Mouse (Mus musculus): ENCODE data around the gene Tmem51. TPM values are rescaled to one million over a fixed set of nuclear protein-coding genes. Genes with fewer than 3 reads are reported as not detected.

The Tmem51 gene
- polyA plus RNA-seq, 1 experiment from 2014 or later = 79.0 TPM

DNA sequence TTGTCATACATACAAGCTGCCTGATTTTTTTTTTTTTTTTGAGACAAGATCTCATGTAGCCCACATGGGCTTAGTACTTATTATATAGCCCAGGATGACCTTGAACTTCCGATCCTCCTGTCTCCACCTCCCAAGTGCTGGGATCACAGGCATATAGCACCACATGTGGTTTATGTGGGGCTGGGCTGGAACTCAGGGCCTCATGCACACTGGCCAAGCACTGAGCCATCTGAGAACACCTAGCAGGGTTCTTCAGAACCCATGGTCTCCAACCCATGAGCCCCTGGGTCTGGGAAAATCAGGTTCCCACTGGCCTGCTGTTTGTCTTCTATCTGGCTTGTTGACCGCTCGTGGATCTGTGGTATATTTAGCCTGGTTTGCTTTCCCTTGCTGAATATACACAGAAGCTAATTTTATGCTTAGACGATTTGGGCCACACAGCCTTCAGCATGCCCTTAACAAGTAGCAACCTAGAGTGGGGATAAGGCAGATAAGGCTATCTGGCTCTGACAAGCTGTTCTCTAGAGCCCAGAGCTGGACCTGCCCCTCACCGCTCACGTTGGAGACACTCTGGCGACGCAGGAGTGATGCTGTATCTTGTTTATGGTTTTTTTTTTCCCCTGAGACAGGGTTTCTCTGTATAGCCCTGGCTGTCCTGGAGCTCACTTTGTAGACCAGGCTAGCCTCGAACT, 44.3 kb downstream of the Tmem51 start:
- Histone ChIP-seq H3K4me1 (replicated peaks; ENCODE audit: control insufficient read depth, insufficient read depth) (0 out of 2 replicates have a peak, but pooled peaks cover 1% of the 10 kb centered on the region), H3K4me3 (ENCODE audit: low read depth, low read length) (no peak overlapping the region), H3K4me2 (replicated peaks; ENCODE audit: low read depth) (no peak overlapping the region), H3K27ac (replicated peaks) (no peak overlapping the region), H3K27me3 (ENCODE audit: control insufficient read depth, insufficient read depth, low read length) (no peaks in the 10 kb centered on the region), H3K9ac (ENCODE audit: low read length) (no peak overlapping the region), H3K36me3 (ENCODE audit: control insufficient read depth, insufficient read depth, low read length) (0 out of 2 replicates have a peak, but pooled peaks cover 2% of the 10 kb centered on the region), H3K9me3 (ENCODE audit: control insufficient read depth, low read length) (no peaks in the 10 kb centered on the region)
- DNase-seq (ENCODE audit: low spot score) (no peak), ATAC-seq (ENCODE audit: low FRiP score, low TSS enrichment) (no peak)
- TF ChIP-seq CTCF (IDR thresholded peaks at IDR 0.05; ENCODE audit: low read depth) = no peak
- 72% methylated on average over 9 of the region's 9 CpGs for WGBS

DNA sequence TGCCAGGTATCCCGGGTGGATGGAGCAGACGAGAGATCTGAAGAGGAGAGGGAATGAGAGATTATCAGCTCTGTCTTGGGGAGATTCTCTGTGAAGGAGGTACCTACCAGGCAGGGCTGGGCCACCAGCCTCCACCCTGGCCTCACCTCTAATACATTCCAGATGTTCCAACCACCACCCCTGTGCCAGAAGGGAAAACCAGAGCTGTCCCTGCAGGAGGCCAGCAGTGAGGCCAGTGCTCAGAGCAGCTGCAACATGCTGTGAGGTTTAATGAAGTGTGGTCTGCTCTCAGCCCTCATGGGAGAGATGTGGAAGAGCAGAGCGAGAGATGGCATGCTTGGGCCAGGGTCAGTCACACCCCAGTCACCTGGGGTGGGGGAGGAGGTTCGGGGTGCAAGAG, 46.2 kb downstream of the Tmem51 start:
- TF ChIP-seq CTCF (IDR thresholded peaks at IDR 0.05; ENCODE audit: low read depth) = no peak
- no peak for TF ChIP-seq EP300 (optimal IDR thresholded peaks at IDR 0.05)
- 0 out of 2 replicates have a peak, but pooled peaks cover 2% of the 10 kb centered on the region for H3K36me3 ChIP-seq (ENCODE audit: control insufficient read depth, insufficient read depth, low read length)
- no peaks in the 10 kb centered on the region for H3K27me3 ChIP-seq (ENCODE audit: control insufficient read depth, insufficient read depth, low read length)
- H3K27ac ChIP-seq (replicated peaks) = no peak overlapping the region
- H3K9me3 ChIP-seq (ENCODE audit: control insufficient read depth, low read length) = no peaks in the 10 kb centered on the region
- no peaks in the 10 kb centered on the region for H3K4me1 ChIP-seq (replicated peaks; ENCODE audit: control insufficient read depth, insufficient read depth)
- no peak for DNase-seq (ENCODE audit: low spot score)
- no peak overlapping the region for H3K9ac ChIP-seq (ENCODE audit: low read length)
- no peak for ATAC-seq (ENCODE audit: low FRiP score, low TSS enrichment)
- WGBS = 73% methylated on average over 4 of the region's 4 CpGs
- no peak overlapping the region for H3K4me2 ChIP-seq (replicated peaks; ENCODE audit: low read depth)
- H3K4me3 ChIP-seq (ENCODE audit: low read depth, low read length) = no peak overlapping the region

DNA sequence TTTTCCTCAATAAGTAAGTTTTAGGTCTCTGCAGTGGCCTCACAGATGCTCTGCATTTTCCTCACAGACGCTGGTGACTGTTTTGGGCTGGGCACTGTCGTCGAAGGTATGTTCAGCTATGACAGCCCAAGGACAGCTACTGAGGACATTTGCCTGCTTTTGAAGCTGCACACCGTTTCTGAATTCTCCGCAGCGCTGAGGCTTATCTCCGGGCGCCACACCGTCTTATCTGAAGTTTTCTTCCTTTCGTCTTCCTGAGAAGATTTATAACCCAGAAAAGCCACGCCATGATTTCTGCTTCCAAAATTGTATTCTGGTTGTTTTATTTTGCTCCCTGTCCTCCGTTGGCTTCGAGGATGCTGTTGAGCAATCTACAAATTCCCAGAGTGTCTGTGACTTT, 55.6 kb downstream of the Tmem51 start:
- Histone ChIP-seq H3K9ac (ENCODE audit: low read length) (no peak overlapping the region), H3K9me3 (ENCODE audit: control insufficient read depth, low read length) (no peaks in the 10 kb centered on the region), H3K36me3 (ENCODE audit: control insufficient read depth, insufficient read depth, low read length) (0 out of 2 replicates have a peak, but pooled peaks cover 3% of the 10 kb centered on the region), H3K27ac (replicated peaks) (no peak overlapping the region), H3K4me3 (ENCODE audit: low read depth, low read length) (no peak overlapping the region), H3K27me3 (ENCODE audit: control insufficient read depth, insufficient read depth, low read length) (no peaks in the 10 kb centered on the region), H3K4me1 (replicated peaks; ENCODE audit: control insufficient read depth, insufficient read depth) (no peaks in the 10 kb centered on the region), H3K4me2 (replicated peaks; ENCODE audit: low read depth) (no peak overlapping the region)
- 46% methylated on average over 13 of the region's 13 CpGs for WGBS
- ATAC-seq (ENCODE audit: low FRiP score, low TSS enrichment) (no peak), DNase-seq (ENCODE audit: low spot score) (no peak)
- no peak for TF ChIP-seq EP300 (optimal IDR thresholded peaks at IDR 0.05)
- no peak for TF ChIP-seq CTCF (IDR thresholded peaks at IDR 0.05; ENCODE audit: low read depth)

DNA sequence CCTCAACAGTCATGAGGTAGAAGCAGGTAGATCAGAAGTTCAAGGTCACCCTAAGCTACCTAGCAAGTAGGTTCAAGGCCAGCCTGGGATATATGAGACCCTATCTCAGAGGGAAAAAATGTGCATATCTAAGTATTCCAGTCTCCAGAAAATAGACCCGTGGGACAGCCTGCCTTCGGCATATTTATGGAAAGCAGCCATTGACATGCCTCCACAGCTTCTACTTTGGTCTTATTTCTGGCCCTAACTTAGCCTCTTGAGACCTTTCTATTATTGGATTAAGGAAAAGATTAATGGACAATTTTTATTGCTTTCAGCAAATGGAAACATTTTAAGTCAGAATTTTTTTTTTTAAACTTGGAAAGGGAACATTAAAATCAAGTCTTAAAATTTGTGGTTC, 57.1 kb downstream of the Tmem51 start:
- Histone ChIP-seq H3K4me3 (ENCODE audit: low read depth, low read length) (no peak overlapping the region), H3K27ac (replicated peaks) (no peak overlapping the region), H3K36me3 (ENCODE audit: control insufficient read depth, insufficient read depth, low read length) (0 out of 2 replicates have a peak, but pooled peaks cover 3% of the 10 kb centered on the region), H3K4me2 (replicated peaks; ENCODE audit: low read depth) (no peak overlapping the region), H3K27me3 (ENCODE audit: control insufficient read depth, insufficient read depth, low read length) (no peaks in the 10 kb centered on the region), H3K9ac (ENCODE audit: low read length) (no peak overlapping the region), H3K4me1 (replicated peaks; ENCODE audit: control insufficient read depth, insufficient read depth) (no peaks in the 10 kb centered on the region), H3K9me3 (ENCODE audit: control insufficient read depth, low read length) (no peaks in the 10 kb centered on the region)
- WGBS = 62% methylated on average over 2 of the region's 2 CpGs
- ATAC-seq (ENCODE audit: low FRiP score, low TSS enrichment) (no peak), DNase-seq (ENCODE audit: low spot score) (no peak)
- no peak for TF ChIP-seq CTCF (IDR thresholded peaks at IDR 0.05; ENCODE audit: low read depth)
- TF ChIP-seq EP300 (optimal IDR thresholded peaks at IDR 0.05) = no peak

DNA sequence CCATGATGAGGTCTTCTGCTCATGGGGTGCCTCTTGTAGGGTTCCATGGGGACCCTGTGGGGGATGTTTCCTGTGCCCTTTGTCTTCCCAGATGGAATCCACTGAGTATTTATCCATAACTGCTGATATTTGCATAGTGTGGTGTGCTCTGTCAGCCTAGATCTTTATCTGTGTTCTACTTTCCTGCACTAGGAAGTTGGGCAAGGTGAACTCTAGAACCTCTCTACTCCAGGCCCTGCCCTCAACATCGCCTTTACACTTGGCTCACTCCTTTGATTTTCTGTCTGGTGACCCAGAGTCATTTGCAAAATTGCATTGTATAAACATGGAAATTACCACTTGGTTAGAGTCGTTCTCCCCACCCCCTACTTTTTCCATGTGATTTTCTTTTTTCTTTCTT, 59.6 kb downstream of the Tmem51 start:
- H3K9ac ChIP-seq (ENCODE audit: low read length) = no peak overlapping the region
- DNase-seq (ENCODE audit: low spot score) (no peak), ATAC-seq (ENCODE audit: low FRiP score, low TSS enrichment) (no peak)
- no peaks in the 10 kb centered on the region for H3K4me1 ChIP-seq (replicated peaks; ENCODE audit: control insufficient read depth, insufficient read depth)
- 69% methylated on average over 2 of the region's 2 CpGs for WGBS
- no peak overlapping the region for H3K4me2 ChIP-seq (replicated peaks; ENCODE audit: low read depth)
- no peak overlapping the region for H3K27ac ChIP-seq (replicated peaks)
- no peaks in the 10 kb centered on the region for H3K9me3 ChIP-seq (ENCODE audit: control insufficient read depth, low read length)
- TF ChIP-seq CTCF (IDR thresholded peaks at IDR 0.05; ENCODE audit: low read depth) (no peak), EP300 (optimal IDR thresholded peaks at IDR 0.05) (no peak)
- H3K36me3 ChIP-seq (ENCODE audit: control insufficient read depth, insufficient read depth, low read length) = no peaks in the 10 kb centered on the region
- no peaks in the 10 kb centered on the region for H3K27me3 ChIP-seq (ENCODE audit: control insufficient read depth, insufficient read depth, low read length)
- H3K4me3 ChIP-seq (ENCODE audit: low read depth, low read length) = no peak overlapping the region

DNA sequence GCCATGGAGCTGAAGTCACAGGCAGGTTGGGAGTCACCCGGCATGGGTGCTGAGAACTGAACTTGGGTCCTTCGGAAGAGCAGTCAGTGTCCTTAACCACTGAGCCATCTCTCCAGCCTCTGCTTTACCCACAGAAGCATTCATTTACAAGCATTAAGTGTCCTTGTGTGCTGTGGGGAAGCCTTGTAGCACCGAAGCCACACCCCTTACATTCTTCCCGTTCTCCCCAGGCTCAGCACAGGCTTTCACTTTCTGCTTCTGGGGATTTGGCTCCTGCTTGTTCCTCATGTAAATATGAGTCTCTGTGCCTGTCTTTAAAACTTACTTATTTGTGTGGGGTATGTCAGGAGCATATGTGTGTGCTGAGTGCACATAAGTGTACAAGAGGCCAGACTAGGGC, 60.9 kb downstream of the Tmem51 start:
- Histone ChIP-seq H3K9me3 (ENCODE audit: control insufficient read depth, low read length) (no peaks in the 10 kb centered on the region), H3K4me2 (replicated peaks; ENCODE audit: low read depth) (no peak overlapping the region), H3K27ac (replicated peaks) (no peak overlapping the region), H3K36me3 (ENCODE audit: control insufficient read depth, insufficient read depth, low read length) (no peaks in the 10 kb centered on the region), H3K27me3 (ENCODE audit: control insufficient read depth, insufficient read depth, low read length) (no peaks in the 10 kb centered on the region), H3K4me3 (ENCODE audit: low read depth, low read length) (no peak overlapping the region), H3K9ac (ENCODE audit: low read length) (no peak overlapping the region), H3K4me1 (replicated peaks; ENCODE audit: control insufficient read depth, insufficient read depth) (no peaks in the 10 kb centered on the region)
- no peak for DNase-seq (ENCODE audit: low spot score)
- TF ChIP-seq EP300 (optimal IDR thresholded peaks at IDR 0.05) (no peak), CTCF (IDR thresholded peaks at IDR 0.05; ENCODE audit: low read depth) (no peak)
- peak; percentile 50; the same call in 1 of the 2 replicates for ATAC-seq (ENCODE audit: low FRiP score, low TSS enrichment)
- 52% methylated on average over 4 of the region's 4 CpGs for WGBS

All from stomach, postnatal 0 days (tissue).